Mouse (Mus musculus): ENCODE data around the gene Adh6b. TPM values are rescaled to one million over a fixed set of nuclear protein-coding genes. Genes with fewer than 3 reads are reported as not detected.

The Adh6b gene
- polyA plus RNA-seq, 1 experiment = not detected

GRCm38 (mm10) chr3:138334320-138334719 is 7.3 kb upstream of the Adh6b start:
- Histone ChIP-seq H3K27me3 (ENCODE audit: control insufficient read depth, insufficient read depth, insufficient read length) (no peaks in the 10 kb centered on the region), H3K4me3 (ENCODE audit: insufficient read depth, poor library complexity, severe bottlenecking) (no peak overlapping the region), H3K36me3 (ENCODE audit: control insufficient read depth, insufficient read depth) (no peaks in the 10 kb centered on the region), H3K79me3 (ENCODE audit: low read depth) (no peaks in the 10 kb centered on the region), H3K79me2 (ENCODE audit: control insufficient read depth, insufficient read depth) (no peaks in the 10 kb centered on the region), H3ac (ENCODE audit: control insufficient read depth, insufficient read length, low read depth) (no peak overlapping the region)
- TF ChIP-seq USF1 (IDR thresholded peaks at IDR 0.05; ENCODE audit: low read depth) (no peak), MYOD1 (IDR thresholded peaks at IDR 0.05; ENCODE audit: control insufficient read depth, insufficient read length, low read depth) (no peak), MAX (IDR thresholded peaks at IDR 0.05) (no peak), CEBPB (IDR thresholded peaks at IDR 0.05; ENCODE audit: low read depth) (no peak), FOSL1 (IDR thresholded peaks at IDR 0.05; ENCODE audit: insufficient read depth, low read length, poor library complexity, severe bottlenecking) (no peak), MYOG (IDR thresholded peaks at IDR 0.05; ENCODE audit: control insufficient read depth, extremely low read depth, insufficient read length) (no peak), CTCF (IDR thresholded peaks at IDR 0.05; ENCODE audit: control insufficient read depth, insufficient read depth, insufficient read length) (no peak)

DNA sequence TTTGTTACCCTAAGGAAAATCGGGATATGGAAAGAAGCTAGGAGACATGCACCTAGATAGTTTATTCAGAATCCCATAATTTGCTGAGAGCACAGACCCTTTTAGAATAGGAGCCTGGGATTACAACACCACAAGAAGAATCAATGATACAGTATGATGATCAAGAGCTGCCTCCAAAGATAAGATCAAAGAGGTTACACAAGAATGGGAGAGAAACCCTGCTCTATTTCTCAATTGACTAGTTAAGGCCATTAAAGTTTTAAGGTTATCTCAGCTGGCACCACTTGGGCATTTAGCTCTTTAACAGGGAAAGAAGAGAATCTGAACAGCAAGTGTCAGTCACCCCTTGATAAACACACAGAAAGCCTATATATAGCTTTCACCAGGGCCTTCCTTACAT is 6.0 kb upstream of the Adh6b start:
- no peak for TF ChIP-seq MYOG (IDR thresholded peaks at IDR 0.05; ENCODE audit: control insufficient read depth, extremely low read depth, insufficient read length)
- TF ChIP-seq USF1 (IDR thresholded peaks at IDR 0.05; ENCODE audit: low read depth) = no peak
- TF ChIP-seq MYOD1 (IDR thresholded peaks at IDR 0.05; ENCODE audit: control insufficient read depth, insufficient read length, low read depth) = no peak
- TF ChIP-seq CTCF (IDR thresholded peaks at IDR 0.05; ENCODE audit: control insufficient read depth, insufficient read depth, insufficient read length) = no peak
- TF ChIP-seq CEBPB (IDR thresholded peaks at IDR 0.05; ENCODE audit: low read depth) = no peak
- TF ChIP-seq FOSL1 (IDR thresholded peaks at IDR 0.05; ENCODE audit: insufficient read depth, low read length, poor library complexity, severe bottlenecking) = no peak
- TF ChIP-seq MAX (IDR thresholded peaks at IDR 0.05) = no peak
- H3K36me3 ChIP-seq (ENCODE audit: control insufficient read depth, insufficient read depth) = no peaks in the 10 kb centered on the region
- no peaks in the 10 kb centered on the region for H3K79me2 ChIP-seq (ENCODE audit: control insufficient read depth, insufficient read depth)

GRCm38 (mm10) chr3:138336104-138336754 is 5.3 kb upstream of the Adh6b start:
- TF ChIP-seq USF1 (IDR thresholded peaks at IDR 0.05; ENCODE audit: low read depth) = no peak
- no peak for TF ChIP-seq CEBPB (IDR thresholded peaks at IDR 0.05; ENCODE audit: low read depth)
- no peak for TF ChIP-seq MAX (IDR thresholded peaks at IDR 0.05)
- TF ChIP-seq CTCF (IDR thresholded peaks at IDR 0.05; ENCODE audit: control insufficient read depth, insufficient read depth, insufficient read length) = no peak
- no peak for TF ChIP-seq FOSL1 (IDR thresholded peaks at IDR 0.05; ENCODE audit: insufficient read depth, low read length, poor library complexity, severe bottlenecking)
- TF ChIP-seq MYOD1 (IDR thresholded peaks at IDR 0.05; ENCODE audit: control insufficient read depth, insufficient read length, low read depth) = no peak
- no peak for TF ChIP-seq MYOG (IDR thresholded peaks at IDR 0.05; ENCODE audit: control insufficient read depth, extremely low read depth, insufficient read length)

More for the DNA sequence above, 6.0 kb upstream of the Adh6b start:
- Histone ChIP-seq H3K27me3 (ENCODE audit: control insufficient read depth, insufficient read depth, insufficient read length) (no peaks in the 10 kb centered on the region), H3K79me3 (ENCODE audit: low read depth) (no peaks in the 10 kb centered on the region), H3ac (ENCODE audit: control insufficient read depth, insufficient read length, low read depth) (no peak overlapping the region), H3K4me3 (ENCODE audit: insufficient read depth, poor library complexity, severe bottlenecking) (no peak overlapping the region)

GRCm38 (mm10) chr3:138347041-138347440 is 5.5 kb downstream of the Adh6b start:
- Histone ChIP-seq H3K79me2 (ENCODE audit: control insufficient read depth, insufficient read depth) (no peaks in the 10 kb centered on the region), H3K27me3 (ENCODE audit: control insufficient read depth, insufficient read depth, insufficient read length) (no peaks in the 10 kb centered on the region), H3K79me3 (ENCODE audit: low read depth) (no peaks in the 10 kb centered on the region), H3K36me3 (ENCODE audit: control insufficient read depth, insufficient read depth) (no peaks in the 10 kb centered on the region), H3ac (ENCODE audit: control insufficient read depth, insufficient read length, low read depth) (no peak overlapping the region), H3K4me3 (ENCODE audit: insufficient read depth, poor library complexity, severe bottlenecking) (no peak overlapping the region)
- TF ChIP-seq MYOD1 (IDR thresholded peaks at IDR 0.05; ENCODE audit: control insufficient read depth, insufficient read length, low read depth) = no peak
- no peak for TF ChIP-seq USF1 (IDR thresholded peaks at IDR 0.05; ENCODE audit: low read depth)
- TF ChIP-seq CTCF (IDR thresholded peaks at IDR 0.05; ENCODE audit: control insufficient read depth, insufficient read depth, insufficient read length) = no peak

More at GRCm38 (mm10) chr3:138336104-138336754, 5.3 kb upstream of the Adh6b start:
- no peak overlapping the region for H3K4me3 ChIP-seq (ENCODE audit: insufficient read depth, poor library complexity, severe bottlenecking)
- no peaks in the 10 kb centered on the region for H3K27me3 ChIP-seq (ENCODE audit: control insufficient read depth, insufficient read depth, insufficient read length)
- H3ac ChIP-seq (ENCODE audit: control insufficient read depth, insufficient read length, low read depth) = no peak overlapping the region
- no peaks in the 10 kb centered on the region for H3K79me3 ChIP-seq (ENCODE audit: low read depth)
- no peaks in the 10 kb centered on the region for H3K36me3 ChIP-seq (ENCODE audit: control insufficient read depth, insufficient read depth)
- no peaks in the 10 kb centered on the region for H3K79me2 ChIP-seq (ENCODE audit: control insufficient read depth, insufficient read depth)

DNA sequence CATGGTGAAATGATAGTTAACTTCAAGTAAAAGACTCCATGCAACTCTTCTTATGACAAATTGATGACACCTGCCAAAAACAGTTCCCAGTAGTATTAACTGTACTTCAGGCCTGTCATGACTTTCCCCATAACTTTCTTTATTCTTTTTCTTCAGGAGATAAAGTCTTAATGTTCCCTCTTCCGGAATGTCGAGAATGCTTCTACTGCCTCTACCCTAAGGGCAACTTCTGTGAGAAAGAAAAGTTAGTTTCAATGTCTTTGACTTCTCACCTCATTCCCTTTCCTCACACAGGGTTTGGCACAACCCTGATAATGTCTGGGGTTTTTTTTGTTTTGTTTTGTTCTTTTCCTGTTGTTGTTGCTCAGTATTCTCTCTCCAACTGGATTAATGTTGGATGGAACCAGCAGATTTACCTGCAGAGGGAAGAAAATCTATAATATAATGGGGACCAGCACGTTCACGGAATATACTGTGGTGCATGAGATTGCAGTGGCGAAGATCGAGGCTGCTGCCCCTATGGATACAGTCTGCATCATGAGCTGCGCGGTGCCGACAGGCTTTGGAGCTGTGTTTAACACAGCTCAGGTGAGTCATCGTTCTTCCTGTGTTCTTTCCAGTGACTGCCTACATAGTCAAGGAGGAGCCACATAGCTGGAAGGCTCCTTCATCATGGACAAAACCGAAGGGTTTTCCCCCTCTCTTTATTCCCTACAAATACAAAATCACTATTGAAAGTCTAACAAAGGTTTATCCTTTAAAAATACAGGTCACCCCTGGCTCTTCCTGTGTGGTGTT is 10.6 kb downstream of the Adh6b start:
- no peaks in the 10 kb centered on the region for H3K79me2 ChIP-seq (ENCODE audit: control insufficient read depth, insufficient read depth)
- H3K27me3 ChIP-seq (ENCODE audit: control insufficient read depth, insufficient read depth, insufficient read length) = peaks cover 3% of the 10 kb centered on the region
- H3ac ChIP-seq (ENCODE audit: control insufficient read depth, insufficient read length, low read depth) = no peak overlapping the region
- TF ChIP-seq CEBPB (IDR thresholded peaks at IDR 0.05; ENCODE audit: low read depth) (no peak), CTCF (IDR thresholded peaks at IDR 0.05; ENCODE audit: control insufficient read depth, insufficient read depth, insufficient read length) (no peak)
- no peaks in the 10 kb centered on the region for H3K36me3 ChIP-seq (ENCODE audit: control insufficient read depth, insufficient read depth)
- no peak overlapping the region for H3K4me3 ChIP-seq (ENCODE audit: insufficient read depth, poor library complexity, severe bottlenecking)
- H3K79me3 ChIP-seq (ENCODE audit: low read depth) = no peaks in the 10 kb centered on the region
